Mouse (Mus musculus): ENCODE data around the gene Prrx2. TPM values are rescaled to one million over a fixed set of nuclear protein-coding genes. Genes with fewer than 3 reads are reported as not detected.
A peak's percentile ranks its signal among the peaks of the same experiment; 100 is the strongest.

Prrx2 gene
- polyA plus RNA-seq, 1 experiment: 2.5 TPM

- H3K4me3 ChIP-seq (ENCODE audit: control insufficient read depth, insufficient read depth, low read length): no peak overlapping the region
Observed at GRCm38 (mm10) chr2:30819873-30820272, 14.9 kb upstream of the Prrx2 start.

GRCm38 (mm10) chr2:30821073-30821472 lies 13.7 kb upstream of the Prrx2 start:
- WGBS: over 99% methylated on average over 3 of the region's 3 CpGs
- no peaks in the 10 kb centered on the region for H3K4me1 ChIP-seq (replicated peaks; ENCODE audit: control insufficient read depth, insufficient read depth, low read length)
- peaks cover 22% of the 10 kb centered on the region for H3K36me3 ChIP-seq (ENCODE audit: control insufficient read depth, insufficient read depth, low read length)
- H3K27ac ChIP-seq (ENCODE audit: control insufficient read depth, insufficient read depth, low read length): no peak overlapping the region
- TF ChIP-seq CTCF (IDR thresholded peaks at IDR 0.05; ENCODE audit: borderline replicate concordance, control insufficient read depth, extremely low read depth, insufficient read depth, low read length, poor library complexity) (peak; percentile 23; the same call in 1 of the 2 replicates), POLR2A (IDR thresholded peaks at IDR 0.05; ENCODE audit: control insufficient read depth, extremely low read depth, insufficient read depth, low read length, poor library complexity) (no peak)
- no peak for DNase-seq
- H3K4me3 ChIP-seq (ENCODE audit: control insufficient read depth, insufficient read depth, low read length): no peak overlapping the region
- H3K27me3 ChIP-seq (ENCODE audit: control insufficient read depth, insufficient read depth, low read length): no peaks in the 10 kb centered on the region

More at GRCm38 (mm10) chr2:30819873-30820272, 14.9 kb upstream of the Prrx2 start:
- no peaks in the 10 kb centered on the region for H3K4me1 ChIP-seq (replicated peaks; ENCODE audit: control insufficient read depth, insufficient read depth, low read length)
- WGBS: 98% methylated on average over 5 of the region's 5 CpGs
- no peak overlapping the region for H3K27ac ChIP-seq (ENCODE audit: control insufficient read depth, insufficient read depth, low read length)
- TF ChIP-seq POLR2A (IDR thresholded peaks at IDR 0.05; ENCODE audit: control insufficient read depth, extremely low read depth, insufficient read depth, low read length, poor library complexity): no peak
- no peak for TF ChIP-seq CTCF (IDR thresholded peaks at IDR 0.05; ENCODE audit: borderline replicate concordance, control insufficient read depth, extremely low read depth, insufficient read depth, low read length, poor library complexity)
- no peaks in the 10 kb centered on the region for H3K27me3 ChIP-seq (ENCODE audit: control insufficient read depth, insufficient read depth, low read length)
- DNase-seq: no peak
- peaks cover 22% of the 10 kb centered on the region for H3K36me3 ChIP-seq (ENCODE audit: control insufficient read depth, insufficient read depth, low read length)

- TF ChIP-seq CTCF (IDR thresholded peaks at IDR 0.05; ENCODE audit: borderline replicate concordance, control insufficient read depth, extremely low read depth, insufficient read depth, low read length, poor library complexity) (no peak), POLR2A (IDR thresholded peaks at IDR 0.05; ENCODE audit: control insufficient read depth, extremely low read depth, insufficient read depth, low read length, poor library complexity) (no peak)
- Histone ChIP-seq H3K4me1 (replicated peaks; ENCODE audit: control insufficient read depth, insufficient read depth, low read length) (peaks cover 9% of the 10 kb centered on the region), H3K36me3 (ENCODE audit: control insufficient read depth, insufficient read depth, low read length) (peaks cover 22% of the 10 kb centered on the region), H3K4me3 (ENCODE audit: control insufficient read depth, insufficient read depth, low read length) (no peak overlapping the region), H3K27me3 (ENCODE audit: control insufficient read depth, insufficient read depth, low read length) (no peaks in the 10 kb centered on the region), H3K27ac (ENCODE audit: control insufficient read depth, insufficient read depth, low read length) (no peak overlapping the region)
- WGBS: 97% methylated on average over 8 of the region's 8 CpGs
- DNase-seq: no peak
Observed at GRCm38 (mm10) chr2:30822460-30822859, 12.3 kb upstream of the Prrx2 start.

- Histone ChIP-seq H3K4me3 (ENCODE audit: control insufficient read depth, insufficient read depth, low read length) (no peak overlapping the region), H3K27me3 (ENCODE audit: control insufficient read depth, insufficient read depth, low read length) (no peaks in the 10 kb centered on the region), H3K27ac (ENCODE audit: control insufficient read depth, insufficient read depth, low read length) (no peak overlapping the region), H3K4me1 (replicated peaks; ENCODE audit: control insufficient read depth, insufficient read depth, low read length) (peaks cover 15% of the 10 kb centered on the region), H3K36me3 (ENCODE audit: control insufficient read depth, insufficient read depth, low read length) (peaks cover 22% of the 10 kb centered on the region)
- 97% methylated on average over 13 of the region's 13 CpGs for WGBS
- no peak for DNase-seq
- TF ChIP-seq CTCF (IDR thresholded peaks at IDR 0.05; ENCODE audit: borderline replicate concordance, control insufficient read depth, extremely low read depth, insufficient read depth, low read length, poor library complexity) (no peak), POLR2A (IDR thresholded peaks at IDR 0.05; ENCODE audit: control insufficient read depth, extremely low read depth, insufficient read depth, low read length, poor library complexity) (no peak)
Observed at GRCm38 (mm10) chr2:30823385-30824153, 11.2 kb upstream of the Prrx2 start.

GRCm38 (mm10) chr2:30826825-30827748 lies 7.7 kb upstream of the Prrx2 start:
- H3K4me3 ChIP-seq (ENCODE audit: control insufficient read depth, insufficient read depth, low read length): peak overlapping the region; percentile 69
- peak; percentile 43 for DNase-seq
- 0 out of 2 replicates have a peak, but pooled peaks have one; percentile 16 for TF ChIP-seq CTCF (IDR thresholded peaks at IDR 0.05; ENCODE audit: borderline replicate concordance, control insufficient read depth, extremely low read depth, insufficient read depth, low read length, poor library complexity)
- no peak for TF ChIP-seq POLR2A (IDR thresholded peaks at IDR 0.05; ENCODE audit: control insufficient read depth, extremely low read depth, insufficient read depth, low read length, poor library complexity)
- whole genome bisulfite sequencing: 38% methylated on average over 26 of the region's 26 CpGs
- H3K4me1 ChIP-seq (replicated peaks; ENCODE audit: control insufficient read depth, insufficient read depth, low read length): peaks cover 15% of the 10 kb centered on the region
- H3K27me3 ChIP-seq (ENCODE audit: control insufficient read depth, insufficient read depth, low read length): no peaks in the 10 kb centered on the region
- H3K27ac ChIP-seq (ENCODE audit: control insufficient read depth, insufficient read depth, low read length): no peak overlapping the region
- peaks cover 22% of the 10 kb centered on the region for H3K36me3 ChIP-seq (ENCODE audit: control insufficient read depth, insufficient read depth, low read length)

- Histone ChIP-seq H3K27ac (ENCODE audit: control insufficient read depth, insufficient read depth, low read length) (no peak overlapping the region), H3K27me3 (ENCODE audit: control insufficient read depth, insufficient read depth, low read length) (no peaks in the 10 kb centered on the region), H3K4me1 (replicated peaks; ENCODE audit: control insufficient read depth, insufficient read depth, low read length) (peaks cover 15% of the 10 kb centered on the region), H3K36me3 (ENCODE audit: control insufficient read depth, insufficient read depth, low read length) (peaks cover 15% of the 10 kb centered on the region), H3K4me3 (ENCODE audit: control insufficient read depth, insufficient read depth, low read length) (peak overlapping the region; percentile 69)
- TF ChIP-seq POLR2A (IDR thresholded peaks at IDR 0.05; ENCODE audit: control insufficient read depth, extremely low read depth, insufficient read depth, low read length, poor library complexity) (0 out of 2 replicates have a peak, but pooled peaks have one; percentile 27), CTCF (IDR thresholded peaks at IDR 0.05; ENCODE audit: borderline replicate concordance, control insufficient read depth, extremely low read depth, insufficient read depth, low read length, poor library complexity) (peak; percentile 96)
- WGBS: under 1% methylated on average over 63 of the region's 63 CpGs
- DNase-seq: peak; percentile 93
Observed at GRCm38 (mm10) chr2:30827749-30828475, 6.9 kb upstream of the Prrx2 start.

Data from thymus, adult 2 months (tissue).